Mouse (Mus musculus) brown adipose tissue, adult 24 weeks (tissue): ENCODE results near the gene Carmil2. TPM values are rescaled to one million over a fixed set of nuclear protein-coding genes. Genes with fewer than 3 reads are reported as not detected.

Source experiments
- H3K27ac ChIP-seq: fragments of 200-500 bp; replicated peaks from 2 replicates; pipeline ENCODE4 v1.5.1; 2012; ENCODE audit warnings: low read depth, mild to moderate bottlenecking, low read length
- H3K4me1 ChIP-seq: fragments of 200-500 bp; 2 replicates; pipeline ENCODE4 v1.6.1; 2012; ENCODE audit warnings: low read length, mixed read lengths; ENCODE audit not compliant: control insufficient read depth, insufficient read depth, insufficient read length
- H3K4me3 ChIP-seq: fragments of 200-500 bp; 2 replicates; pipeline ENCODE4 v1.5.1; 2012; ENCODE audit warnings: low read depth, mild to moderate bottlenecking, low read length, moderate library complexity; ENCODE audit not compliant: insufficient read depth
- polyA plus RNA-seq: library from polyadenylated mRNA; stranded (reverse); fragments of >200 nt; gene quantifications from 2 replicates; pipeline ENCODE4 v1.2.4, GENCODE M21; 2012; ENCODE audit not compliant: missing spikeins, insufficient read depth, insufficient read length

The Carmil2 gene
- polyA plus RNA-seq, 1 experiment: not detected

- Histone ChIP-seq H3K27ac (no peak overlapping the region), H3K4me3 (no peak overlapping the region), H3K4me1 (peaks cover 4% of the 10 kb centered on the region; the same call in 1 of the 2 replicates)
These were observed 16.8 kb downstream of the Carmil2 start for GRCm38 (mm10) chr8:105702731-105703415.

DNA sequence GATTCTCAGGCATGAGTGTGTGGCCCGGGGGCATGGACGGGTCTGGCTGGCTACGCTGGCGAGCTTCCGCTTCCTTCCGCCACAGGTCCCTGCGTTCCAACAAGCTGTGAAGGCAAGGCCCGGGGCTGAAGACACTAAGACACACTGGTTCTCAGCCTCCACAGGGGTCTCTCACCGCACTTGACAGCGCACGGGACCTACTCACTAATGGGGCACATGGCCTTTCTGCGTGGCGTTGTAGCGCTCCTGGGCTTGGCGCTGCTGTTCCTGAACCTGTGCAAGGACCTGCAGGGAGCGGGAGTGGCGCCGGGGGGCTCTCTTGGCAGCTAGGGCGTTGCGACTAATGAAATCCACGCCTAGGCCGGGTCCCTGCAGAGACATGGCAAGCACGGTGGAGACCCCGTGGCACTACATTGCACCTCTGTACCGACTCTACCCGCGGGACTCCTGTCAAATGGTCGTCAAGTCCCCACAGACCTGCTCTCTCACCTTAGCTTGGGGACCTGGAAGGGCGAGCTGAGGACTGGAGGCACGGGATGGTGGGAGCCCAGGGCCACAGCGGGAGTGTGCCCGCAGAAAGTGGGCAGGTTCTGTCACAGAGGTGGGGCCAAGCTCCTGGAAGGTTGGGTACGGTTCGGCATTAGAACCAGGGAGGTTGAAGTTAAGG, 18.2 kb downstream of the Carmil2 start:
- H3K27ac ChIP-seq: no peak overlapping the region
- H3K4me3 ChIP-seq: no peak overlapping the region
- peaks cover 4% of the 10 kb centered on the region; the same call in 1 of the 2 replicates for H3K4me1 ChIP-seq

GRCm38 (mm10) chr8:105704955-105705354, 18.9 kb downstream of the Carmil2 start:
- Histone ChIP-seq H3K27ac (no peak overlapping the region), H3K4me1 (peaks cover 4% of the 10 kb centered on the region; the same call in 1 of the 2 replicates), H3K4me3 (no peak overlapping the region)

DNA sequence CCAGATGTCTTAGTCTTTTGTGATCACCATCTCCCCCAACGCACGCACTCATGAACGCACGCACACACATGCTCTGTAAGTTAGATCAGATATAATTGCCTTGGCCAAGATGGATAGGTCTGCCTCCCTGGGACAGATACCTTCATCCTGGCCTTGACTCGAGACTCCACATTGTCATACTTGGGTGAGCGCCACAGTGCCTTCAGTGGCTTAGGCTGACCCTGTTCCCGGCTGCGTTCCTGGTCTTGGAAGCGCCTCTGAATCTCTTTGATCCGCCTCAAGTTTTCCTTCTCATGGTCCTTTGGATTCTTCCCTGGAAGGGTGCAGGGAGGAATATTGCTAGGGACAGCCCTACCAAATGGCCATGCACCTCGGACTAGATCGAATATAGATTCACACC, 20.4 kb downstream of the Carmil2 start:
- Histone ChIP-seq H3K27ac (no peak overlapping the region), H3K4me3 (no peak overlapping the region), H3K4me1 (no peaks in the 10 kb centered on the region)

GRCm38 (mm10) chr8:105707498-105708403, 21.7 kb downstream of the Carmil2 start, which contains the start of the genes 4933405L10Rik and Enkd1:
TSS of gene 4933405L10Rik (plus strand) at chr8:105707655.
TSS of gene Enkd1 (minus strand) at chr8:105708210.
- Histone ChIP-seq H3K27ac (no peak within 1 kb of the TSS), H3K4me3 (peak within 1 kb of the TSS; percentile 49), H3K4me1 (no peaks in the 10 kb centered on the region)

DNA sequence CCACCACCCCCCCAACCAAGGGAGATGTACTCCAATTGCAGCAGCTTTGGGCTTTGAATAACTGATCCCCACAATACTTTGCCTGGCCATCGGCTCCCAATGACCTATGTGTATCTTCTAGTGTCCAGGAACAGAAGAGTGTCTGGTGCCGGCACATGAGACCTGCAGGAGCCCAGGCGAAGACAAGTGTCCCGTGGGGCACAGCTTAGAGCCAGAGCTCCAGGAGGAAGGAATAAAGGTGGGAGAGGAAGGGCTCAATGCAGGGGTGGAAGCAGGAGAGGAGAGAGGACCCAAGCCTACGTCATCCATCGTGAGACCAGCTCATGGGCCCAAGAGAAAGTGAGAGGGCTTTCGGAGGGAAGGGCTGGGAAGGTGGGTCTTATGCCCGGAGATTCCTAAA, 22.6 kb downstream of the Carmil2 start:
- Histone ChIP-seq H3K4me1 (no peaks in the 10 kb centered on the region), H3K27ac (no peak overlapping the region), H3K4me3 (no peak overlapping the region)

- H3K4me3 ChIP-seq: no peak overlapping the region
- no peak overlapping the region for H3K27ac ChIP-seq
- no peaks in the 10 kb centered on the region for H3K4me1 ChIP-seq
These were observed 23.2 kb downstream of the Carmil2 start for GRCm38 (mm10) chr8:105709317-105709716.

DNA sequence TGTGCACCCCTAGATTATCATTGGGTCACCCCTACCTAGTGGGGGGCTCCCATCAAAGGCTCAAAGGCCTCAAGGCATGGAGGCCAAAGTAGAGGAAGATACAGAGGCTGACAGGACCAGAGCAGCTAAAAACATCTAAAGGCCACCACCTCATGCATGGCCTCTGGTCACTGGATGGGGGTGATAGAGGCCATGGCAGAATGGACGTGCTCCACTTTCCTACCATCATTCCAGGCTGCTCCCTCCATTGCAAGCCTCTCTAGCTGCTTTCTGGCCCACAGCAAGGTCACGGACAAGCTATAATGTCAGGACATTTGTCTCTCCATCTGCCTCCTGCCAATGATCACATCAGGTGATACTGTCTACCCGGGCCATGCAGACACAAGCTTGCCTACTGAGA, 26.2 kb downstream of the Carmil2 start:
- H3K4me1 ChIP-seq: no peaks in the 10 kb centered on the region
- no peak overlapping the region for H3K4me3 ChIP-seq
- no peak overlapping the region for H3K27ac ChIP-seq

DNA sequence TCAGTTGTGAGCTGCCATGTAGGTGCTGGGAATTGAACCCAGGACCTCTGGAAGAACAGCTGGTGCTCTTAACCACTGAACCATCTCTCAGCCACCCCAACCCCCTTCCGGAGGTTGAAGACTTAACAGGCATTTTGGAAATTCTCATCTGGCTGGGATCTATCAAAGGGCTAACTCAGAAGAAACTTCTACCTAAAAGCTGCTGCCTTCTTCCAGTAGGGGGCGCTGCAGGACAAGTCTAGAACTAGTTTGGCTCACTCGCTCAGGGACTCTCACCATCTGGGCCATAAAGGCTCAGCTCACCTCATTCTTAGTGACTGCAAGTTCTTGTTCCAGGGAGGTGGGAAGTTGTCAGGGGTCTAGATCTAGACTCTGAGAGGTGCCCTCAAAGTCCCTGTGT, 28.1 kb downstream of the Carmil2 start:
- no peaks in the 10 kb centered on the region for H3K4me1 ChIP-seq
- H3K27ac ChIP-seq: no peak overlapping the region
- no peak overlapping the region for H3K4me3 ChIP-seq

- peaks cover 3% of the 10 kb centered on the region; the same call in 1 of the 2 replicates for H3K4me1 ChIP-seq
- no peak overlapping the region for H3K4me3 ChIP-seq
- peak overlapping the region; percentile 53 for H3K27ac ChIP-seq
These were observed 29.0 kb downstream of the Carmil2 start for GRCm38 (mm10) chr8:105715042-105715441.

GRCm38 (mm10) chr8:105716302-105716945, 30.4 kb downstream of the Carmil2 start:
- H3K4me3 ChIP-seq: no peak overlapping the region
- H3K27ac ChIP-seq: no peak overlapping the region
- H3K4me1 ChIP-seq: peaks cover 5% of the 10 kb centered on the region; the same call in 1 of the 2 replicates

DNA sequence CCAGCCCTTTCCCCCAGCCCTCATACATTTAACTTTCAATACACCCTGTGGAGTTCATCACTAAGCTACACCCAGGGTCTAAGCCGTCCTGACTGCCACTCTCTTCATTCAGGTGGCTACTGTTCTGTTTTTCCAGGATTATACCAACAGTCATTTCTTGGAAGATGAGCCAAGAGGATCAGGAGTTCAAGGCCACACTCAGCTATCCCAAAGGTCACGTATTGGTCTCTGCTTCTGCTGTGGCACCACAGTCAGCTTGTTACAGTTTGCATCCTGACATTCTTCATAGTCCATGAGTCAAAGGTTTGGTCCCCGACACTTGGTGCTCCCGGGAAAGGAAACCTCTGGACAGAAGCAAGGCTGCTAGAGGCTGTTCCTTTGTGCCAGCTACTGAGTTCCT, 33.6 kb downstream of the Carmil2 start:
- peak overlapping the region; percentile 29; the same call in 1 of the 2 replicates for H3K27ac ChIP-seq
- H3K4me1 ChIP-seq: peaks cover 5% of the 10 kb centered on the region; the same call in 1 of the 2 replicates
- H3K4me3 ChIP-seq: no peak overlapping the region

GRCm38 (mm10) chr8:105722861-105723260, 36.8 kb downstream of the Carmil2 start:
- no peak overlapping the region for H3K27ac ChIP-seq
- H3K4me1 ChIP-seq: peaks cover 10% of the 10 kb centered on the region; the same call in 1 of the 2 replicates
- no peak overlapping the region for H3K4me3 ChIP-seq

GRCm38 (mm10) chr8:105725726-105726125, 39.7 kb downstream of the Carmil2 start:
- Histone ChIP-seq H3K4me3 (no peak overlapping the region), H3K27ac (no peak overlapping the region), H3K4me1 (peaks cover 5% of the 10 kb centered on the region; the same call in 1 of the 2 replicates)
